28 mouse cellular contexts compared by ENCODE assay signal in the genomic region with DNA sequence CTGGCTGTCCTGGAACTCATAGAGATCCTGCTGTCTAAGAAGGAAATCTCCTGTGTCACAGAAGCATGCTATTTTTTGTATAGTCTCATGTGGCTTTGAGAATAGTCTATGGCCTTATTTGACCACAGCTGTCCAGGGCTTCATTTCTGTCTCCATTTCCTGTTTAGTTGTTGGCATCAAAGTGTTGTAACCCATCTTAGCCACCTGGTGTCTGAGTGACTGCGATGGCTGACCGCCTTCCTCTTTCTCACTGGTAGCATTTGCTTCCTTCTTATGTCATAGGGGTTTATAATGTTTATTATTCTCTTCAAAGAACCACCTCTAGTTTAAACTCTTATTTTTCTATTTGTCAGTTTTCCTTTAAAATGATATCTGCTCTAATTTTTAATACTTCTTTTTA. TPM values are rescaled to one million over a fixed set of nuclear protein-coding genes. Genes with fewer than 3 reads are reported as not detected.
A peak's percentile ranks its signal among the peaks of the same experiment; 100 is the strongest.
DNase-seq lines count a peak whose midpoint lies in the region; ATAC-seq and TF ChIP-seq lines count a peak whose summit lies in the region.
"Had no signal": no experiment of that assay in that cellular context is flagged by ENCODE, and none has a peak within 500 bp of the region (broad histone marks: within the 10 kb centered on the region; RNA-seq: fewer than 3 reads in every experiment).

No protein-coding gene starts in this region.

- H3K4me1 ChIP-seq in CH12.LX (ENCODE audit: control insufficient read depth in 1 of 2, insufficient read depth in 2 of 2) = peaks cover 0 to 23% of the 10 kb centered on the region in 2 experiments; a peak in 2 of 4 replicates
- H3K4me1 ChIP-seq: forebrain, embryonic 12.5 days; heart, embryonic 15.5 days; hindbrain, embryonic 15.5 days; intestine, embryonic 15.5 days; kidney, embryonic 15.5 days; limb, embryonic 15.5 days; midbrain, embryonic 13.5 days had no signal

- peak in 1 of 2 experiments; percentile 45; a peak in 2 of 4 replicates for TF ChIP-seq CTCF in CH12.LX (conservative IDR thresholded peaks at IDR 0.05 in 1 of 2, IDR thresholded peaks at IDR 0.05 in 1 of 2; ENCODE audit: low read depth in 2 of 2, low read length in 2 of 2)

- no peaks in the 10 kb centered on the region for H3K79me2 ChIP-seq in CH12.LX (replicated peaks; ENCODE audit: control insufficient read depth, extremely low read depth, insufficient read depth, poor library complexity, severe bottlenecking)

- peak; percentile 88 for ATAC-seq in neutrophil, adult 5-6 weeks (ENCODE audit: extremely low read depth, insufficient number of reproducible peaks, low FRiP score, poor library complexity, severe bottlenecking)
- no peak for ATAC-seq in megakaryocyte-erythroid progenitor cell, adult 5-6 weeks (replicated peaks; ENCODE audit: low FRiP score, low TSS enrichment, poor library complexity, severe bottlenecking)
- ATAC-seq: intestine, embryonic 15.5 days; midbrain, embryonic 13.5 days had no signal

- H3K4me2 ChIP-seq in CH12.LX (ENCODE audit: insufficient read depth, low read depth, poor library complexity, severe bottlenecking) = no peak overlapping the region
- H3K4me2 ChIP-seq: forebrain, embryonic 12.5 days; heart, embryonic 15.5 days; hindbrain, embryonic 15.5 days; intestine, embryonic 15.5 days; kidney, embryonic 15.5 days; limb, embryonic 15.5 days; midbrain, embryonic 13.5 days had no signal

- no peaks in the 10 kb centered on the region for H3K9me3 ChIP-seq in CH12.LX (replicated peaks; ENCODE audit: low read length)
- H3K9me3 ChIP-seq: forebrain, embryonic 12.5 days; heart, embryonic 15.5 days; hindbrain, embryonic 15.5 days; intestine, embryonic 15.5 days; kidney, embryonic 15.5 days; limb, embryonic 15.5 days; midbrain, embryonic 13.5 days had no signal

- dilution Hi-C loops in CH12.LX (cut with MboI; ENCODE audit: extremely low pct_ligation_motif_present, extremely low pct_unique_long_range_greater_than_20kb, low sequenced_read_pairs) = no loop called here

- no peak for TF ChIP-seq POLR2A in CH12.LX (IDR thresholded peaks at IDR 0.05; ENCODE audit: low read depth, low read length)

- in situ Hi-C loops in CH12.LX (cut with MboI; ENCODE audit: low pct_ligation_motif_present, low pct_unique_long_range_greater_than_20kb, low sequenced_read_pairs) = loop anchor here (5.0 to 10.0 kb wide), 3 partner anchors 99 to 306 kb away; no protein-coding TSS in a partner anchor

- H3K27me3 ChIP-seq in CH12.LX (replicated peaks) = no peaks in the 10 kb centered on the region
- H3K27me3 ChIP-seq: heart, embryonic 15.5 days; hindbrain, embryonic 15.5 days; intestine, embryonic 15.5 days; kidney, embryonic 15.5 days had no signal

- TF ChIP-seq RAD21 in CH12.LX (IDR thresholded peaks at IDR 0.05; ENCODE audit: low read depth, low read length) = peak; percentile 10

- DNase-seq in lung, postnatal 36 days = peak; percentile 34
- DNase-seq in lung, adult 18-20 months = no peak
- peak; percentile 76 for DNase-seq in A20 (ENCODE audit: low read depth, low spot score)
- no peak for DNase-seq in CH12.LX (ENCODE audit: extremely low read depth)
- DNase-seq in embryo, embryonic 10 days (ENCODE audit: low spot score) = no peak
- DNase-seq: adrenal gland, postnatal 25 days; cerebellum, adult 11-12 months; heart, adult 2 months; heart, postnatal 4 days; layer of hippocampus, postnatal 36 days; lung, postnatal 4 days; retina, postnatal 1 day; thymus, adult 2 months had no signal

- H3K27ac ChIP-seq in CH12.LX (ENCODE audit: insufficient read depth, low read depth) = no peak overlapping the region
- H3K27ac ChIP-seq: forebrain, embryonic 12.5 days; heart, adult 2 months; heart, embryonic 15.5 days; hindbrain, embryonic 15.5 days; intestine, embryonic 15.5 days; kidney, embryonic 15.5 days; layer of hippocampus, adult 2 months; limb, embryonic 15.5 days; midbrain, embryonic 13.5 days had no signal

- H3K4me3 ChIP-seq in CH12.LX (replicated peaks in 1 of 3; ENCODE audit: low read depth in 2 of 3, low read length in 2 of 3, poor library complexity in 1 of 3) = no peak overlapping the region
- H3K4me3 ChIP-seq: forebrain, embryonic 12.5 days; heart, adult 2 months; heart, embryonic 15.5 days; hindbrain, embryonic 15.5 days; intestine, embryonic 15.5 days; kidney, embryonic 15.5 days; layer of hippocampus, adult 2 months; limb, embryonic 15.5 days; midbrain, embryonic 13.5 days; myocyte had no signal

- peaks cover 0 to 15% of the 10 kb centered on the region in 2 experiments for H3K36me3 ChIP-seq in CH12.LX (replicated peaks in 1 of 2; ENCODE audit: control insufficient read depth in 1 of 2, insufficient read depth in 1 of 2, low read length in 1 of 2)
- H3K36me3 ChIP-seq: forebrain, embryonic 12.5 days; heart, embryonic 15.5 days; hindbrain, embryonic 15.5 days; intestine, embryonic 15.5 days; kidney, embryonic 15.5 days; limb, embryonic 15.5 days; midbrain, embryonic 13.5 days had no signal

- TF ChIP-seq EP300 in CH12.LX (IDR thresholded peaks at IDR 0.05; ENCODE audit: low read length) = no peak

- H3K9ac ChIP-seq in CH12.LX (ENCODE audit: insufficient read depth, low read depth) = no peak overlapping the region
- H3K9ac ChIP-seq: forebrain, embryonic 12.5 days; heart, embryonic 15.5 days; hindbrain, embryonic 15.5 days; intestine, embryonic 15.5 days; kidney, embryonic 15.5 days; limb, embryonic 15.5 days; midbrain, embryonic 13.5 days had no signal

TF ChIP-seq in CH12.LX, 34 proteins besides CTCF, POLR2A, EP300 and RAD21:
- TF ChIP-seq NELFE (IDR thresholded peaks at IDR 0.05; ENCODE audit: low read depth, low read length) = no peak
- no peak for TF ChIP-seq ZMIZ1 (IDR thresholded peaks at IDR 0.05; ENCODE audit: low read depth, low read length)
- TF ChIP-seq KAT2A (IDR thresholded peaks at IDR 0.05; ENCODE audit: insufficient replicate concordance, low read length) = no peak
- no peak for TF ChIP-seq NRF1 (IDR thresholded peaks at IDR 0.05; ENCODE audit: low read depth, low read length)
- TF ChIP-seq ELF1 (IDR thresholded peaks at IDR 0.05; ENCODE audit: low read depth, low read length) = peak; percentile 54; the same call in 1 of the 2 replicates
- TF ChIP-seq BHLHE40 (IDR thresholded peaks at IDR 0.05; ENCODE audit: low read depth, low read length) = no peak
- peak; percentile 40 for TF ChIP-seq SMC3 (IDR thresholded peaks at IDR 0.05; ENCODE audit: low read depth, low read length)
- TF ChIP-seq SIN3A (IDR thresholded peaks at IDR 0.05; ENCODE audit: low read length) = no peak
- no peak for TF ChIP-seq MAFK (IDR thresholded peaks at IDR 0.05; ENCODE audit: insufficient replicate concordance, low read length)
- TF ChIP-seq ZC3H11A (IDR thresholded peaks at IDR 0.05; ENCODE audit: low read depth, low read length) = no peak
- no peak for TF ChIP-seq GABPA (IDR thresholded peaks at IDR 0.05; ENCODE audit: insufficient replicate concordance, low read depth, low read length)
- no peak for TF ChIP-seq MXI1 (IDR thresholded peaks at IDR 0.05; ENCODE audit: low read depth, low read length)
- TF ChIP-seq MEF2A (IDR thresholded peaks at IDR 0.05; ENCODE audit: borderline replicate concordance, low read depth, low read length) = no peak
- no peak for TF ChIP-seq JUN (IDR thresholded peaks at IDR 0.05; ENCODE audit: insufficient read depth, low read depth, low read length)
- no peak for TF ChIP-seq IRF4 (IDR thresholded peaks at IDR 0.05; ENCODE audit: low read depth, low read length)
- no peak for TF ChIP-seq E2F4 (IDR thresholded peaks at IDR 0.05; ENCODE audit: insufficient replicate concordance, low read depth, low read length)
- TF ChIP-seq TCF12 (IDR thresholded peaks at IDR 0.05; ENCODE audit: low read depth, low read length) = 0 out of 2 replicates have a peak, but pooled peaks have one; percentile 13
- TF ChIP-seq MYC (IDR thresholded peaks at IDR 0.05; ENCODE audit: low read depth, low read length) = no peak

RNA-seq across cellular contexts. Expression of a gene that starts 8.7 kb away (rescaled TPM):
- total RNA-seq in CH12.LX (2012; rRNA removed) (114 and 158 TPM in 2 replicates), CH12.LX (2014; rRNA removed) (105 and 119 TPM in 2 replicates)
- 634 and 699 TPM in 2 replicates for polyA plus RNA-seq in CH12.LX (2012; ENCODE audit: insufficient read length, low read depth)
- 2,894 and 2,999 TPM in 2 replicates for total RNA-seq in neutrophil, adult 5-6 weeks (2017)
- total RNA-seq in megakaryocyte-erythroid progenitor cell, adult 5-6 weeks (2014; fragmentation: Nextera tagmentation) = 20.3 and 24.1 TPM in 2 replicates
- 68.7 and 80.9 TPM in 2 replicates for total RNA-seq in megakaryocyte-erythroid progenitor cell, adult 5-6 weeks (2017)
- total RNA-seq: MEL had no signal
- polyA plus RNA-seq: myocyte had no signal

RNA-seq across cellular contexts. Expression of a gene that starts 10.1 kb away (rescaled TPM):
- 8.4 and 13.7 TPM in 2 replicates for total RNA-seq in CH12.LX (2012; rRNA removed)
- 31.9 and 39.7 TPM in 2 replicates for total RNA-seq in CH12.LX (2014; rRNA removed)
- 19.9 and 27.2 TPM in 2 replicates for polyA plus RNA-seq in CH12.LX (2012; ENCODE audit: insufficient read length, low read depth)
- 965 and 1,002 TPM in 2 replicates for total RNA-seq in neutrophil, adult 5-6 weeks (2017)
- 8.7 and 32.0 TPM in 2 replicates for total RNA-seq in megakaryocyte-erythroid progenitor cell, adult 5-6 weeks (2014; fragmentation: Nextera tagmentation)
- 7.8 and 10.4 TPM in 2 replicates for total RNA-seq in megakaryocyte-erythroid progenitor cell, adult 5-6 weeks (2017)
- total RNA-seq: left cerebral cortex, postnatal 36 days had no signal
- polyA plus RNA-seq: embryonic facial prominence, embryonic 11.5 days; forebrain, embryonic 12.5 days; limb, embryonic 15.5 days; midbrain, embryonic 13.5 days; myocyte; neural tube, embryonic 14.5 days had no signal

RNA-seq across cellular contexts. Expression of a gene that starts 38.9 kb away (rescaled TPM):
- 385 and 450 TPM in 2 replicates for total RNA-seq in CH12.LX (2012; rRNA removed)
- 481 and 488 TPM in 2 replicates for total RNA-seq in CH12.LX (2014; rRNA removed)
- polyA plus RNA-seq in CH12.LX (2012; ENCODE audit: insufficient read length, low read depth) = 930 and 958 TPM in 2 replicates
- total RNA-seq in neutrophil, adult 5-6 weeks (2017) = 2,237 and 2,269 TPM in 2 replicates
- total RNA-seq in megakaryocyte-erythroid progenitor cell, adult 5-6 weeks (2014; fragmentation: Nextera tagmentation) = 2.0 and 4.4 TPM in 2 replicates
- 12.4 and 31.9 TPM in 2 replicates for total RNA-seq in megakaryocyte-erythroid progenitor cell, adult 5-6 weeks (2017)
- total RNA-seq: MEL had no signal
- polyA plus RNA-seq: embryonic facial prominence, embryonic 11.5 days; forebrain, embryonic 12.5 days; myocyte had no signal

RNA-seq across cellular contexts. Expression of a gene that starts 45.4 kb away (rescaled TPM):
- 110 and 116 TPM in 2 replicates for total RNA-seq in CH12.LX (2012; rRNA removed)
- 54.8 and 62.2 TPM in 2 replicates for total RNA-seq in CH12.LX (2014; rRNA removed)
- 121 and 124 TPM in 2 replicates for polyA plus RNA-seq in CH12.LX (2012; ENCODE audit: insufficient read length, low read depth)
- total RNA-seq in neutrophil, adult 5-6 weeks (2017) = 108 and 112 TPM in 2 replicates
- total RNA-seq in megakaryocyte-erythroid progenitor cell, adult 5-6 weeks (2014; fragmentation: Nextera tagmentation) = 25.8 and 90.1 TPM in 2 replicates
- total RNA-seq in megakaryocyte-erythroid progenitor cell, adult 5-6 weeks (2017) = 49.7 and 50.5 TPM in 2 replicates

RNA-seq across cellular contexts. Expression of a gene that starts 51.2 kb away (rescaled TPM):
- total RNA-seq in CH12.LX (2012; rRNA removed) (989 and 1,092 TPM in 2 replicates), CH12.LX (2014; rRNA removed) (846 and 857 TPM in 2 replicates)
- 652 and 654 TPM in 2 replicates for polyA plus RNA-seq in CH12.LX (2012; ENCODE audit: insufficient read length, low read depth)
- total RNA-seq in neutrophil, adult 5-6 weeks (2017) = 312 and 336 TPM in 2 replicates
- total RNA-seq in megakaryocyte-erythroid progenitor cell, adult 5-6 weeks (2014; fragmentation: Nextera tagmentation) = 50.4 and 71.2 TPM in 2 replicates
- 103 and 243 TPM in 2 replicates for total RNA-seq in megakaryocyte-erythroid progenitor cell, adult 5-6 weeks (2017)

Comparison
In these comparisons a context has a peak if more than half of its experiments do, and no peak if none do; other contexts are left out.
1. DNase-seq: peak in lung, postnatal 36 days (single experiment) and A20 (single experiment); none in lung, adult 18-20 months (0 of 2), CH12.LX (single experiment) and embryo, embryonic 10 days (single experiment).
2. RNA of a gene that starts 8.7 kb away (total RNA-seq): 2,894 to 2,999 TPM in neutrophil, adult 5-6 weeks; 105 to 158 TPM in CH12.LX and 20.3 to 80.9 TPM in megakaryocyte-erythroid progenitor cell, adult 5-6 weeks; every median in the first group is over 10 times any median in the second.
3. RNA of a gene that starts 10.1 kb away (total RNA-seq): 965 to 1,002 TPM in neutrophil, adult 5-6 weeks; 7.8 to 32.0 TPM in megakaryocyte-erythroid progenitor cell, adult 5-6 weeks and 8.4 to 39.7 TPM in CH12.LX; every median in the first group is over 10 times any median in the second.
4. RNA of a gene that starts 38.9 kb away (total RNA-seq): 2,237 to 2,269 TPM in neutrophil, adult 5-6 weeks and 385 to 488 TPM in CH12.LX; 2.0 to 31.9 TPM in megakaryocyte-erythroid progenitor cell, adult 5-6 weeks; every median in the first group is over 10 times any median in the second.